Mouse (Mus musculus) hindbrain, postnatal 0 days (tissue): ENCODE measurements around the gene Sec14l3. TPM values are rescaled to one million over a fixed set of nuclear protein-coding genes. Genes with fewer than 3 reads are reported as not detected.

Experiments used
- ATAC-seq: fragments of 200-750 bp; cut with Nextera tagmentation; 2 replicates; pipeline ENCODE4 v1.8.0; 2017; ENCODE audit warnings: mild to moderate bottlenecking, moderate TSS enrichment, moderate library complexity
- DNase-seq: peaks from one replicate; pipeline ENCODE4 v3.0.0-alpha.2; 2015; ENCODE audit warnings: low spot score
- H3K27ac ChIP-seq: fragments of 300-500 bp; sonication (generic); 2 replicates; pipeline ENCODE4 v1.5.1; 2014; ENCODE audit warnings: mild to moderate bottlenecking
- H3K27me3 ChIP-seq: fragments of 300-500 bp; sonication (generic); 2 replicates; pipeline ENCODE4 v1.6.1; 2014; ENCODE audit warnings: low read length, mixed read lengths; ENCODE audit not compliant: insufficient read depth
- H3K36me3 ChIP-seq: fragments of 300-500 bp; sonication (generic); 2 replicates; pipeline ENCODE4 v1.6.1; 2014; ENCODE audit warnings: low read length, mixed read lengths; ENCODE audit not compliant: insufficient read depth
- H3K4me1 ChIP-seq: fragments of 300-500 bp; sonication (generic); 2 replicates; pipeline ENCODE4 v1.6.1; 2014; ENCODE audit warnings: antibody characterized with exemption, low read length, mixed read lengths; ENCODE audit not compliant: insufficient read depth
- H3K4me2 ChIP-seq: fragments of 300-500 bp; sonication (generic); 2 replicates; pipeline ENCODE4 v1.6.1; 2014; ENCODE audit warnings: low read depth, mild to moderate bottlenecking, low read length, moderate library complexity, mixed read lengths
- H3K4me3 ChIP-seq: fragments of 300-500 bp; sonication (generic); 2 replicates; pipeline ENCODE4 v1.5.1; 2014; ENCODE audit warnings: low read length
- H3K9ac ChIP-seq: fragments of 300-500 bp; sonication (generic); replicated peaks from 2 replicates; pipeline ENCODE4 v1.6.1; 2014; ENCODE audit warnings: mild to moderate bottlenecking, low read length, moderate library complexity, mixed read lengths
- H3K9me3 ChIP-seq: fragments of 300-500 bp; sonication (generic); 2 replicates; pipeline ENCODE4 v1.6.1; 2016; ENCODE audit warnings: low read length, mixed read lengths
- CTCF ChIP-seq: IDR thresholded peaks from 2 replicates; pipeline ENCODE4 v1.5.1; 2016; ENCODE audit warnings: antibody characterized with exemption, control low read depth, low read depth
- WGBS: fragments of 180-500 bp; shearing (Covaris S2); extraction: QIAGEN DNeasy Blood & Tissue Kit; methylation state at CpG from one replicate; pipeline ENCODE4 v1.1.7; 2014; 5-methylcytosine and 5-hydroxymethylcytosine counted together
- polyA plus RNA-seq: library from polyadenylated mRNA; unstranded; fragments of >200 nt; fragmentation: Nextera tagmentation; extraction: Ambion mirVana; gene quantifications from 2 replicates; pipeline ENCODE4 v1.2.1, GENCODE M21; 2015
- total RNA-seq: library from RNA; depleted of rRNA; stranded (reverse); fragments of >200 nt; gene quantifications from 2 replicates; pipeline ENCODE4 v1.2.3, GENCODE M21; 2014

Sec14l3 gene
- total and polyA plus RNA-seq, 2 experiments from 2014 or later, result 1.6 to 1.8 TPM

- Histone ChIP-seq H3K9me3 (no peaks in the 10 kb centered on the region), H3K9ac (peak within 1 kb of the TSS; percentile 37), H3K27me3 (no peaks in the 10 kb centered on the region), H3K4me2 (peak within 1 kb of the TSS; percentile 72), H3K27ac (peak within 1 kb of the TSS; percentile 62), H3K36me3 (peaks cover 9% of the 10 kb centered on the region; the same call in 1 of the 2 replicates), H3K4me3 (peak within 1 kb of the TSS; percentile 44), H3K4me1 (peaks cover 14% of the 10 kb centered on the region; the same call in 1 of the 2 replicates)
- ATAC-seq, result no peak
- TF ChIP-seq CTCF, result no peak; the same call in 1 of the 2 replicates
- DNase-seq, result peak; percentile 80
- 7% methylated on average over 34 of the region's 34 CpGs for WGBS
Observed at GRCm38 (mm10) chr11:4095171-4096053, 30.8 kb downstream of the Sec14l3 start, which contains the start of gene Mtfp1. Gene Mtfp1, minus strand, starts transcription at chr11:4095445.

GRCm38 (mm10) chr11:4096054-4096984 is 31.7 kb downstream of the Sec14l3 start:
- peak overlapping the region; percentile 70 for H3K9ac ChIP-seq
- H3K4me3 ChIP-seq, result peak overlapping the region; percentile 41
- peaks cover 4% of the 10 kb centered on the region; the same call in 1 of the 2 replicates for H3K36me3 ChIP-seq
- H3K4me2 ChIP-seq, result peak overlapping the region; percentile 72
- H3K9me3 ChIP-seq, result no peaks in the 10 kb centered on the region
- peak overlapping the region; percentile 92 for H3K27ac ChIP-seq
- H3K4me1 ChIP-seq, result peaks cover 14% of the 10 kb centered on the region; the same call in 1 of the 2 replicates
- DNase-seq, result peak; percentile 100
- no peak for TF ChIP-seq CTCF
- 3% methylated on average over 45 of the region's 45 CpGs for WGBS
- peak; percentile 96 for ATAC-seq
- H3K27me3 ChIP-seq, result no peaks in the 10 kb centered on the region

GRCm38 (mm10) chr11:4097091-4097621 is 32.5 kb downstream of the Sec14l3 start:
- no peak for DNase-seq
- H3K4me1 ChIP-seq, result peaks cover 14% of the 10 kb centered on the region; the same call in 1 of the 2 replicates
- H3K27ac ChIP-seq, result peak overlapping the region; percentile 92
- H3K4me3 ChIP-seq, result peak overlapping the region; percentile 41
- H3K27me3 ChIP-seq, result no peaks in the 10 kb centered on the region
- no peaks in the 10 kb centered on the region for H3K36me3 ChIP-seq
- TF ChIP-seq CTCF, result no peak
- 26% methylated on average over 10 of the region's 10 CpGs for WGBS
- H3K4me2 ChIP-seq, result peak overlapping the region; percentile 72
- peak overlapping the region; percentile 70 for H3K9ac ChIP-seq
- H3K9me3 ChIP-seq, result no peaks in the 10 kb centered on the region
- ATAC-seq, result peak; percentile 37

GRCm38 (mm10) chr11:4098120-4098519 is 33.5 kb downstream of the Sec14l3 start:
- TF ChIP-seq CTCF, result peak; percentile 25; the same call in 1 of the 2 replicates
- Histone ChIP-seq H3K9ac (no peak overlapping the region), H3K9me3 (no peaks in the 10 kb centered on the region), H3K4me2 (no peak overlapping the region), H3K27me3 (no peaks in the 10 kb centered on the region), H3K4me3 (no peak overlapping the region), H3K27ac (no peak overlapping the region), H3K4me1 (peaks cover 14% of the 10 kb centered on the region; the same call in 1 of the 2 replicates), H3K36me3 (no peaks in the 10 kb centered on the region; the same call in 1 of the 2 replicates)
- WGBS, result 60% methylated on average over 8 of the region's 8 CpGs
- DNase-seq, result no peak
- no peak for ATAC-seq

GRCm38 (mm10) chr11:4098816-4099215 is 34.2 kb downstream of the Sec14l3 start:
- Histone ChIP-seq H3K9me3 (no peaks in the 10 kb centered on the region), H3K4me1 (peaks cover 14% of the 10 kb centered on the region; the same call in 1 of the 2 replicates), H3K4me2 (no peak overlapping the region), H3K27ac (peak overlapping the region; percentile 16; the same call in 1 of the 2 replicates), H3K4me3 (no peak overlapping the region), H3K36me3 (no peaks in the 10 kb centered on the region; the same call in 1 of the 2 replicates), H3K27me3 (no peaks in the 10 kb centered on the region), H3K9ac (no peak overlapping the region)
- DNase-seq (no peak), ATAC-seq (no peak)
- 63% methylated on average over 7 of the region's 7 CpGs for WGBS
- no peak for TF ChIP-seq CTCF

GRCm38 (mm10) chr11:4099447-4099846 is 34.8 kb downstream of the Sec14l3 start:
- H3K4me1 ChIP-seq, result peaks cover 14% of the 10 kb centered on the region; the same call in 1 of the 2 replicates

More at GRCm38 (mm10) chr11:4099447-4099846, 34.8 kb downstream of the Sec14l3 start:
- H3K27me3 ChIP-seq, result no peaks in the 10 kb centered on the region
- no peaks in the 10 kb centered on the region for H3K9me3 ChIP-seq
- H3K4me2 ChIP-seq, result no peak overlapping the region
- ATAC-seq, result no peak
- no peak for TF ChIP-seq CTCF
- peak overlapping the region; percentile 57; the same call in 1 of the 2 replicates for H3K27ac ChIP-seq
- no peak overlapping the region for H3K4me3 ChIP-seq
- no peaks in the 10 kb centered on the region; the same call in 1 of the 2 replicates for H3K36me3 ChIP-seq
- WGBS, result 59% methylated on average over 3 of the region's 3 CpGs
- peak; percentile 28 for DNase-seq
- no peak overlapping the region for H3K9ac ChIP-seq
